Comparison of ENCODE assay signal across 15 mouse cellular contexts in genomic region chr15:62302233-62302632, GRCm38 (mm10).
A peak's percentile ranks its signal among the peaks of the same experiment; 100 is the strongest.
DNase-seq lines count a peak whose midpoint lies in the region; ATAC-seq and TF ChIP-seq lines count a peak whose summit lies in the region.
"Had no signal": no experiment of that assay in that cellular context is flagged by ENCODE, and none has a peak within 500 bp of the region (broad histone marks: within the 10 kb centered on the region; RNA-seq: fewer than 3 reads in every experiment).

No protein-coding gene starts in this region.

- no peaks in the 10 kb centered on the region for H3K27me3 ChIP-seq in heart, embryonic 10.5 days (ENCODE audit: insufficient read depth, poor library complexity, severe bottlenecking)
- H3K27me3 ChIP-seq in stomach, postnatal 0 days (ENCODE audit: control insufficient read depth, insufficient read depth, low read length): no peaks in the 10 kb centered on the region
- H3K27me3 ChIP-seq: limb, embryonic 15.5 days; Patski had no signal

- 83% methylated on average over 3 of the region's 3 CpGs for WGBS in heart, embryonic 10.5 days
- 69% methylated on average over 3 of the region's 3 CpGs for WGBS in stomach, postnatal 0 days

- intact Hi-C loops in left cerebral cortex, postnatal 14 days (cut with DNase I): no loop called here

- no peak overlapping the region for H3K4me2 ChIP-seq in stomach, postnatal 0 days (replicated peaks; ENCODE audit: low read depth)
- H3K4me2 ChIP-seq: limb, embryonic 15.5 days had no signal

- peak; percentile 89 for ATAC-seq in stomach, postnatal 0 days (ENCODE audit: low FRiP score, low TSS enrichment)
- ATAC-seq: hindbrain, postnatal 0 days; Patski had no signal

- TF ChIP-seq CTCF in stomach, postnatal 0 days (IDR thresholded peaks at IDR 0.05; ENCODE audit: low read depth): no peak

- no peaks in the 10 kb centered on the region for H3K36me3 ChIP-seq in heart, embryonic 10.5 days
- H3K36me3 ChIP-seq in stomach, postnatal 0 days (ENCODE audit: control insufficient read depth, insufficient read depth, low read length): no peaks in the 10 kb centered on the region
- H3K36me3 ChIP-seq: limb, embryonic 15.5 days had no signal

- DNase-seq in adrenal gland, postnatal 10 days: peak; percentile 22
- no peak for DNase-seq in adrenal gland, adult 8-10 months
- peak; percentile 9 for DNase-seq in heart, adult 8-10 months (ENCODE audit: low spot score)
- DNase-seq in heart, embryonic 10.5 days (ENCODE audit: low spot score): no peak
- DNase-seq in lung, postnatal 25 days (ENCODE audit: low spot score): peak; percentile 38
- no peak for DNase-seq in lung, postnatal 14 days
- peak; percentile 35 for DNase-seq in stomach, postnatal 0 days (ENCODE audit: low spot score)
- DNase-seq in left cerebral cortex, postnatal 14 days (ENCODE audit: low spot score in 2 of 2): no peak
- DNase-seq: cerebellum, postnatal 10 days; midbrain, embryonic 14.5 days; right cerebral cortex, postnatal 4 days; thymus, postnatal 14 days had no signal

- H3K4me3 ChIP-seq in heart, embryonic 10.5 days: no peak overlapping the region
- no peak overlapping the region for H3K4me3 ChIP-seq in stomach, postnatal 0 days (ENCODE audit: low read depth, low read length)
- H3K4me3 ChIP-seq: limb, embryonic 15.5 days had no signal

- no peak overlapping the region for H3K9ac ChIP-seq in stomach, postnatal 0 days (ENCODE audit: low read length)
- H3K9ac ChIP-seq: limb, embryonic 15.5 days had no signal

- H3K4me1 ChIP-seq in heart, embryonic 10.5 days: no peaks in the 10 kb centered on the region
- no peaks in the 10 kb centered on the region for H3K4me1 ChIP-seq in stomach, postnatal 0 days (replicated peaks; ENCODE audit: control insufficient read depth, insufficient read depth)
- H3K4me1 ChIP-seq: limb, embryonic 15.5 days had no signal

- TF ChIP-seq EP300 in stomach, postnatal 0 days (optimal IDR thresholded peaks at IDR 0.05): peak; percentile 54

- no peak overlapping the region for H3K27ac ChIP-seq in heart, embryonic 10.5 days
- H3K27ac ChIP-seq in stomach, postnatal 0 days (replicated peaks): 0 out of 2 replicates have a peak overlapping the region, but pooled peaks have one; percentile 8
- H3K27ac ChIP-seq: hindbrain, postnatal 0 days had no signal

- H3K9me3 ChIP-seq in heart, embryonic 10.5 days: no peaks in the 10 kb centered on the region
- no peaks in the 10 kb centered on the region for H3K9me3 ChIP-seq in stomach, postnatal 0 days (ENCODE audit: control insufficient read depth, low read length)
- H3K9me3 ChIP-seq: limb, embryonic 15.5 days had no signal

Comparison
In these comparisons a context has a peak if more than half of its experiments do, and no peak if none do; other contexts are left out.
1. DNase-seq: peak in adrenal gland, postnatal 10 days (single experiment), heart, adult 8-10 months (single experiment), lung, postnatal 25 days (single experiment) and stomach, postnatal 0 days (single experiment); none in adrenal gland, adult 8-10 months (single experiment), heart, embryonic 10.5 days (single experiment), lung, postnatal 14 days (single experiment) and left cerebral cortex, postnatal 14 days (0 of 2).